Mouse (Mus musculus) C2C12 (cell line): ENCODE measurements at regions not wholly inside any gene's neighbourhood (a gene's known extent, or its start where the extent isn't known, plus 50 kb on each side); places are given as distances from the start of the nearest gene placed in this dataset.

ENCODE experiments used
- CTCF ChIP-seq: IDR thresholded peaks from one replicate; pipeline ENCODE4 v1.5.1; 2011; ENCODE audit not compliant: control insufficient read depth, insufficient read depth, insufficient read length
- MAX ChIP-seq: IDR thresholded peaks from one replicate; pipeline ENCODE4 v1.6.1; 2011; ENCODE audit warnings: mild to moderate bottlenecking, control low read depth
- MYOD1 ChIP-seq: IDR thresholded peaks from one replicate; pipeline ENCODE4 v1.6.1; 2011; ENCODE audit warnings: low read depth; ENCODE audit not compliant: control insufficient read depth, insufficient read length
- MYOG ChIP-seq: IDR thresholded peaks from one replicate; pipeline ENCODE4 v1.6.1; 2011; ENCODE audit not compliant: control insufficient read depth, insufficient read length; ENCODE audit errors: extremely low read depth
- USF1 ChIP-seq: IDR thresholded peaks from one replicate; pipeline ENCODE4 v1.6.1; 2011; ENCODE audit warnings: low read depth, mild to moderate bottlenecking, control low read depth, moderate library complexity

DNA sequence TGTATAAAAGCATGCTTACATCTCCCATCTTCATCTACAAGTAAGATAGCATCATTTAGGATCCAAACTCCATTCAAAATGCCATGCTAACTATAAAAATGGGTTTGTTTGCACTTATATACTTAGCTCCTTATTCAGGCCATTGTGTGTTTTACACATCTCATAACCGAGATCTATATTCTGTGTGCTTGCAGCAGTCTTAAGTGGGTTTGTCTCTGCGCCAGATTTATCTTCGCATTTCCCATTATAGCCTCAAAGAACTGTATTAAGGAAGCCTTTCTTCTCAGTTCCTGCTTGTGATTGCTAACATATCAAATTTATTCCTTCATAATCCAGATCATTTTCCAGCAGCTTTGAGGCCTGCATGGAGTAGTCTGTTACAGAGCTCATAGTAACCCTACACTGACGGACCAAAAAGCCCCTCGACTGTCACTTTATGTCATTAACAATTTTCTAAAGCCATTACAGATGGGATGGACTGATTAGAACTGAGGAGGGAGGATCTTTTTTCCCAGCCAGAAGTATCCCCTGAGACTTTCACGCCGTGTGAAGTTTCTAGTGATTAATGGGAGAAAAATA lies 607.6 kb downstream of the Gm43517 start:
- TF ChIP-seq MYOG (no peak), CTCF (no peak), MAX (no peak), USF1 (no peak), MYOD1 (no peak)
